Mouse (Mus musculus) erythroblast, adult 5-6 weeks (primary cell): ENCODE measurements around the gene Leng9. TPM values are rescaled to one million over a fixed set of nuclear protein-coding genes. Genes with fewer than 3 reads are reported as not detected.

ENCODE experiments used
- ATAC-seq: replicated peaks from 2 replicates; pipeline ENCODE4 v1.8.0; 2016; ENCODE audit warnings: moderate number of reproducible peaks, mild to moderate bottlenecking, moderate TSS enrichment, inconsistent platforms; ENCODE audit not compliant: poor library complexity, low FRiP score, severe bottlenecking
- total RNA-seq, 2 experiments: library from RNA; stranded (forward) in 1 of 2; stranded (reverse) in 1 of 2; fragments of 150-400 nt in 1 of 2; fragments of 200-764, 138-1000 nt in 1 of 2; gene quantifications; 2 replicates each; pipeline versions ENCODE4 v1.2.3 to v1.2.4; 2015 to 2017; ENCODE audit warnings: low replicate concordance in 2 of 2

Gene Leng9
- total RNA-seq, 2 experiments from 2014 or later, result 0.77 TPM; not detected in 1

DNA sequence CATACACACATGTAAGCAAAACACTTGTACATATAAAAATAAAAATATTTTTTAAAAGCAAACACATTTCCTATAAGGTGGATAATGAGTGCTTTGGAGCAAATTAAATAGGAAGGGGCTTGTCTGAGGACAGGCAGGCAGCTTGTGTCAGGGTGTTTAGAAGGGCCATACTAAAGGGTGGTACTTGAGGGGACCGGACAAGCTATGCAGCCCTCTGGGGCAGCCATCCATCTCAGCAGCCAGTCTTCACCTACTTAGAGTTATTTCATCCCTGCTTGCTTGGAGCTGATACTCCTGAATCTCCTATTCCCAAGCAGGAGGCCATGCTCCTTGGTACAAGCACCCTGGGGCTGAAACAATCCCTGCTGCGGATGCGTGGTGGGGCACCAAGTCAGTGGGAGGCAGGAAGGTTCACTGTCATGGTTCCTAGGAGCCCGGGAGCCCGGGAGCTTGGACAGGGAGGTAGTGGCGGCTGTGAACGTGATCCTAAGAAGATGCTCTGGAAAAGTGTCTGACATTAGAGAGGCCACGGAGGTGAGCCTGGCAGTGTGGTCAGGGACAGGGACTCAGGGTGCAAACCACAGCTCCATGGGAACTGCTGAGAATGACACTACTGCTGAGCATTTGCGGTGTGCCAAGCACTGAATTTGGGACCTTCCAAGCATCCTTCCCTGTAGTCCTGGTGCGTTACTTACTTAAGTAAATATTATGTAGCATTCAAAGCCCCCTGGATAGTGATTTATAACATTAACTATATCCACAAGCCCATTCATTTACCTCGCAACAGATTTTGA is 23.0 kb downstream of the Leng9 start:
- no peak for ATAC-seq

- ATAC-seq, result no peak
Measured at GRCm38 (mm10) chr7:4125306-4125705, 24.9 kb downstream of the Leng9 start.

- ATAC-seq, result no peak
Measured at GRCm38 (mm10) chr7:4124856-4125255, 25.3 kb downstream of the Leng9 start.

- ATAC-seq, result no peak
Measured at GRCm38 (mm10) chr7:4124315-4124759, 25.8 kb downstream of the Leng9 start.

DNA sequence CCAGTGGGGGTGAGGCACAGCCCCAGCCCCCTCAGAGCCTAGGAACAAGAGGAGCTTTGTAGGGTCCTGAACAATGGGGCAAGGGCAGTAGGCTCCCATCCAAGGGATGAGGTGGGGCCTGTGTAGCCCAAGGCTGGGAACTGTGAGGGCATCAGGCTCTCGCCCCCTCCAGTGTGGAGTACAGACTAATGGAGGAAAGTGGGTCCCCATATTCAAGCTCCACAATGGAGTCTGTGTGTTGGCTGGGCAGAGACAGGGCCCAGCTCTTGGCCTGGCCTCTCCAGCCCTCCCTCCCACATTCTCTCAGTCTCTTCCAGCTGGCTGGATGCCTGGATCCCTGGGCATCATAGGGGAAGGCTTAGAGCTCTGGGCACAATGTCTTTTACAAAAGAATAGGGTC is 26.4 kb downstream of the Leng9 start:
- ATAC-seq, result no peak

DNA sequence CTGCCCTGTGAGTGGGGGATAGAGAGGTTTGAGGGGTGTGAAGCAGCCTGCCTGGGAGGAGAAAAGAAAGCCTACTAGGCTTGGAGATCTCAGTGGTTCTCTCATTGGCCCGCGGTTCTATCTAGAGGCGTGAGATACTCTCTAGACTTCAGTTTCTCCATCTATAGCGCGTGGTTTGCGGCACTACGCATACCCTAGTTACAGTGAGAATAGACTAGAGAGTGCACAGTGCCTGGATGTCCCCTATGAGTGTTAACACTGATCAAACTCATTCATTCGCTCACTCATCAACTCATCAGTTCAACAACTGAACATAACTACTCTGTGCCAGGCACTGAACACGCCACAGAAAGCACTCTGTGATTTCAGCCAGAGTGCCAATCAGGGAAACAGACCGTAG is 27.4 kb downstream of the Leng9 start:
- ATAC-seq, result no peak

GRCm38 (mm10) chr7:4122076-4122768 is 28.0 kb downstream of the Leng9 start:
- no peak for ATAC-seq

GRCm38 (mm10) chr7:4119976-4120921 is 29.9 kb downstream of the Leng9 start:
- no peak for ATAC-seq

GRCm38 (mm10) chr7:4119344-4119902 is 30.8 kb downstream of the Leng9 start, which contains the start of gene Ttyh1:
Gene Ttyh1 (plus strand): TSS chr7:4119408.
- no peak for ATAC-seq

DNA sequence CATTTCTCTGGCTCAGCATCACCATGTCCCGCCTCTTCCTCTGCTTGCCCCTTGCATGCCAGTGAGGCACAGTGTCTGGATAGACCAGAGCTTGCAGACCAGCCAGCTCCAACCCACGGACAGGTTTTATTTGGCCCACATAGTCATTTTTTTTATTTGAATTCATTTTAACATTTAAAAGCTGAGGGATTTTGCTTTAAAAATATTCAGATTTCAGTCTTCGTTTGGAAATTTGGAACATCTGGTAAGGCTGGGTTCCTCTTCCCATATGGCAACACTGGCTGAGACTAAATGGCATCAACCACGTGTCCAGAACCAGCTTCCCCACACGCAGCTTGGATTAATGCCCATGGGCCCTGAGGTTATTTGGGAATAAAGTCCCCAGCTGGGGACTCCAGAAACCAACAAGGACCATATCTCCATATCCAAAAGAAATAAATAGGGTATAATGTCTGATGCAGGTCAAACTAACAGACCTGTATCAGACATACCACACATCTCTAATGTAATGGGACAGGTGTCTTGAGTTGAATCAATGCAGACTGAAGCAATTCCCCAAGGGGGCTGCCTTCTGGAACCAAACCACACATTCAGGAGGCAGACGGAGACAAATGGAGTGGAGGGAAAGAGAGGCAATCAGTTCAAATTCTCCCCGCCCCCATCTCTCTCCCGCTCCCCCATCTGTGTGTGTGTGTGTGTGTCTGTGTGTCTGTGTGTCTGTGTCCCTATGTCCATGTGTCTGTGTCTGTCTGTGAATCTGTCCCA is 32.9 kb downstream of the Leng9 start:
- no peak for ATAC-seq

- no peak for ATAC-seq
Measured at GRCm38 (mm10) chr7:4111766-4112165, 38.4 kb downstream of the Leng9 start.

DNA sequence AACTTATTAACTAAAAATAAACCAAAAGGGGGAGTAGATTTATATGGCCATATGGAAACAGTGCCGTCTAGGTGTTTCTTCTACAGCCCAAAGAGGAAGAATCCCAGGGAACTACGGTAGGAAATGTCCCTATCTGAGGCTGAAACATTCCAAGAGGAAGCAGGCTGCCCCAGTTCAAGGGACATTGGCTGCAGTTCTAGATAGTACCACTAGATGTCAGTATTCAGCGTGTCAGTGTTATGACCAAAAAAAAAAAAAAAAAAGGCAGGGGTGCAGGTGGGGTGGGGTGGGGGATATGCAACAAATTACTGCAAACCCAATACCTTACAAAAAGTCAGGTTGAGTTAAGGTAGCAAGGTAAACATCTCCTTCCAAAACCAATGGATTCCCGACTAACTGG is 46.8 kb downstream of the Leng9 start:
- no peak; the same call in 1 of the 2 replicates for ATAC-seq

- ATAC-seq, result no peak
Measured at GRCm38 (mm10) chr7:4101144-4101543, 49.0 kb downstream of the Leng9 start.

DNA sequence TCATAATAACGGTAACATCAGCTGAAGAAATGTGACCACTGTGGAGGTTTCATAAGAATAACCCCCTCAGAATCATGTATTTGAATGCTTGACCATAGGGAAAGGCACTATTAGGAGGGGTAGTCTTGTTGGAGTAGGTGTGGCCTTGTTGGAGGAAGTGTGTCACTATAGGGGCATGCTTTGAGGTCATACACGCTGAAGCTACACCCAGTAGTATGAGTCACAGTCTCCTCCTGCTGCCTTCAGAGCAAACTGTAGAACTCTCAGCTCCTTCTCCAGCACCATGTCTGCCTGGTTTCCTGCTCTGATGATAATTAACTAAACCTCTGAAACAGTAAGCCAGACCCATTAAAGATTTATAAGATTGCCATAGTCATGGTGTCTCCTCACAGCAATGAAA is 51.3 kb downstream of the Leng9 start:
- no peak for ATAC-seq

DNA sequence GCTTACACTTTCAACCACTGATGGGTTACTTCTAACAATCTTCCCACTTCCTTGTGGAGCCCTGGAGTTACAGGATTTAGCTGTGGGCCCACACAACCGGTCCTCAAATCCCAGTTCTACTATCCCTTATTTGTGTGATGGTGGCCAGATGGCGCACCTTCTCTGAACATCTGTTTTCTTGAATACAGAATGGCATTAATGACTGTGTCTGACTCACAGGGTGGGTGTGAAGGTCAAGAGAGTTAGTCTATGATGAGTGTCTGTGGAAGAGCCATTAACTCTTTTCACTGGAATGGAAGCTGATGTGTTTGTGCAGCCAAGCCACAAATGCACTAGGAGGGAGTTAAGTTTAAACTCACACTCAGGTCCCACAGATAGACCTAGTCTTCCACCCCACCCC is 51.9 kb downstream of the Leng9 start:
- ATAC-seq, result no peak
